Mouse (Mus musculus) cerebellum, adult 11 months (tissue): ENCODE results near the gene Mier1.
A peak's percentile ranks its signal among the peaks of the same experiment; 100 is the strongest.
"Not testable (repeated sequence)": the region's sequence is repeated elsewhere in the genome, so short reads cannot be mapped to it uniquely, and the experiment has no call there.

Experiments used
- DNase-seq: peaks from one replicate; pipeline ENCODE4 v3.0.0; 2022

Gene Mier1

GRCm38 (mm10) chr4:103114184-103115111 is at the start of gene Mier1, which contains the start of gene Wdr78:
Gene Mier1, plus strand, starts transcription at chr4:103114390.
Gene Wdr78, minus strand, starts transcription at chr4:103114555.
- DNase-seq = peak; percentile 97

- DNase-seq = no peak
Measured at GRCm38 (mm10) chr4:103064421-103064820, 49.8 kb upstream of the Mier1 start.

- DNase-seq = no peak
Measured at GRCm38 (mm10) chr4:103064976-103065375, 49.2 kb upstream of the Mier1 start.

GRCm38 (mm10) chr4:103067906-103068655 is 46.1 kb upstream of the Mier1 start:
- no peak for DNase-seq

- no peak for DNase-seq
Measured at GRCm38 (mm10) chr4:103070631-103071030, 43.6 kb upstream of the Mier1 start.

GRCm38 (mm10) chr4:103085237-103085636 is 29.0 kb upstream of the Mier1 start:
- no peak for DNase-seq

- no peak for DNase-seq
Measured at GRCm38 (mm10) chr4:103095921-103096320, 18.3 kb upstream of the Mier1 start.

GRCm38 (mm10) chr4:103098532-103098931 is 15.7 kb upstream of the Mier1 start:
- no peak for DNase-seq

GRCm38 (mm10) chr4:103112651-103113050 is 1.5 kb upstream of the Mier1 start:
- no peak for DNase-seq

- no peak for DNase-seq
Measured at GRCm38 (mm10) chr4:103113402-103113801, 788 bp upstream of the Mier1 start.

- no peak for DNase-seq
Measured at GRCm38 (mm10) chr4:103118888-103119228, 4.7 kb downstream of the Mier1 start.

- peak; percentile 72 for DNase-seq
Measured at GRCm38 (mm10) chr4:103119229-103120027, 5.2 kb downstream of the Mier1 start.

- DNase-seq = no peak
Measured at GRCm38 (mm10) chr4:103120028-103120384, 5.8 kb downstream of the Mier1 start.

GRCm38 (mm10) chr4:103120395-103120794 is 6.2 kb downstream of the Mier1 start:
- DNase-seq = no peak

- DNase-seq = no peak
Measured at GRCm38 (mm10) chr4:103120874-103121389, 6.7 kb downstream of the Mier1 start.

GRCm38 (mm10) chr4:103123086-103123485 is 8.9 kb downstream of the Mier1 start:
- no peak for DNase-seq

GRCm38 (mm10) chr4:103123606-103124005 is 9.4 kb downstream of the Mier1 start:
- DNase-seq = no peak

GRCm38 (mm10) chr4:103126533-103126932 is 12.3 kb downstream of the Mier1 start:
- DNase-seq = no peak

- DNase-seq = no peak
Measured at GRCm38 (mm10) chr4:103136946-103137345, 22.8 kb downstream of the Mier1 start.

GRCm38 (mm10) chr4:103146339-103146738 is 32.1 kb downstream of the Mier1 start:
- peak; percentile 59 for DNase-seq

GRCm38 (mm10) chr4:103151946-103152345 is 37.8 kb downstream of the Mier1 start:
- DNase-seq = no peak

- no peak for DNase-seq
Measured at GRCm38 (mm10) chr4:103158781-103159180, 44.6 kb downstream of the Mier1 start.

- not testable (repeated sequence) for DNase-seq
Measured at GRCm38 (mm10) chr4:103166198-103166597, 52.0 kb downstream of the Mier1 start.
